Mouse (Mus musculus) MEL (cell line): ENCODE results near the gene Zfp644. TPM values are rescaled to one million over a fixed set of nuclear protein-coding genes. Genes with fewer than 3 reads are reported as not detected.
A peak's percentile ranks its signal among the peaks of the same experiment; 100 is the strongest.

ENCODE experiments used
- DNase-seq: peaks from one replicate; pipeline ENCODE4 v3.0.0; 2011; ENCODE audit warnings: low read depth, low spot score
- H3K27ac ChIP-seq: 2 replicates; pipeline ENCODE4 v1.5.1; 2012; ENCODE audit warnings: low read depth, mild to moderate bottlenecking, control low read depth, low read length, moderate library complexity; ENCODE audit not compliant: control insufficient read depth
- H3K27me3 ChIP-seq, 2 experiments: fragments of 150-350 bp in 1 of 2; sonication (generic) in 1 of 2; 2 replicates each; pipeline ENCODE4 v1.6.1; 2012; ENCODE audit warnings: low read length in 2 of 2, mild to moderate bottlenecking in 2 of 2, improper control_type of control experiment in 1 of 2, moderate library complexity in 1 of 2; ENCODE audit not compliant: insufficient read depth in 2 of 2, control insufficient read depth in 1 of 2
- H3K36me3 ChIP-seq, 2 experiments: 2 replicates each; pipeline ENCODE4 v1.6.1; 2012 to 2014; ENCODE audit warnings: low read length in 2 of 2, improper control_type of control experiment in 1 of 2, inconsistent platforms in 1 of 2, mild to moderate bottlenecking in 1 of 2; ENCODE audit not compliant: insufficient read depth in 2 of 2, control insufficient read depth in 1 of 2
- H3K4me1 ChIP-seq, 2 experiments: fragments of 150-350 bp in 1 of 2; sonication (generic) in 1 of 2; 2 replicates each; pipeline ENCODE4 v1.6.1; 2012; ENCODE audit warnings: low read length in 2 of 2, improper control_type of control experiment in 1 of 2, mild to moderate bottlenecking in 1 of 2; ENCODE audit not compliant: insufficient read depth in 2 of 2, control insufficient read depth in 1 of 2
- H3K4me3 ChIP-seq, 2 experiments: fragments of 150-350 bp in 1 of 2; sonication (generic) in 1 of 2; 2 replicates each; pipeline ENCODE4 v1.5.1; 2012; ENCODE audit warnings: low read depth in 2 of 2, low read length in 2 of 2, mild to moderate bottlenecking in 2 of 2, moderate library complexity in 2 of 2, control low read depth in 1 of 2, improper control_type of control experiment in 1 of 2; ENCODE audit not compliant: control insufficient read depth in 1 of 2, insufficient read depth in 1 of 2
- H3K79me2 ChIP-seq: 2 replicates; pipeline ENCODE4 v1.6.1; 2012; ENCODE audit warnings: mild to moderate bottlenecking, low read length, moderate library complexity; ENCODE audit not compliant: control insufficient read depth, poor library complexity, insufficient read depth
- H3K9ac ChIP-seq: 2 replicates; pipeline ENCODE4 v1.6.1; 2012; ENCODE audit warnings: low read depth, mild to moderate bottlenecking, control low read depth, low read length, moderate library complexity; ENCODE audit not compliant: control insufficient read depth, poor library complexity, severe bottlenecking
- H3K9me3 ChIP-seq: fragments of 150-350 bp; sonication (generic); replicated peaks from 2 replicates; pipeline ENCODE4 v1.6.1; 2012; ENCODE audit warnings: mild to moderate bottlenecking, low read length, improper control_type of control experiment, moderate library complexity; ENCODE audit not compliant: insufficient read depth
- CHD1 ChIP-seq: IDR thresholded peaks from 2 replicates; pipeline ENCODE4 v1.6.1; 2012; ENCODE audit warnings: low read depth, mild to moderate bottlenecking, inconsistent platforms, low read length, improper control_type of control experiment
- CHD2 ChIP-seq: IDR thresholded peaks from 2 replicates; pipeline ENCODE4 v1.6.1; 2011; ENCODE audit warnings: low read length, improper control_type of control experiment
- CTCF ChIP-seq, 3 experiments: IDR thresholded peaks in 2 of 3; conservative IDR thresholded peaks in 1 of 3; 2 replicates each; pipeline ENCODE4 v1.5.1; 2011 to 2012; ENCODE audit warnings: low read length in 3 of 3, low read depth in 2 of 3, mild to moderate bottlenecking in 2 of 3, improper control_type of control experiment in 1 of 3, inconsistent platforms in 1 of 3, mixed read lengths in 1 of 3, moderate library complexity in 1 of 3; ENCODE audit not compliant: control insufficient read depth in 1 of 3, insufficient read depth in 1 of 3, poor library complexity in 1 of 3, severe bottlenecking in 1 of 3
- E2F4 ChIP-seq: IDR thresholded peaks from 2 replicates; pipeline ENCODE4 v1.6.1; 2011; ENCODE audit warnings: low read depth, low read length, improper control_type of control experiment, borderline replicate concordance
- ELF1 ChIP-seq: IDR thresholded peaks from 2 replicates; pipeline ENCODE4 v1.6.1; 2014; ENCODE audit warnings: low read depth, mild to moderate bottlenecking, inconsistent platforms, low read length, improper control_type of control experiment, moderate library complexity
- EP300 ChIP-seq, 2 experiments: IDR thresholded peaks; 2 replicates each; pipeline ENCODE4 v1.6.1; 2011; ENCODE audit warnings: improper control_type of control experiment in 2 of 2, low read length in 2 of 2, low read depth in 1 of 2, mild to moderate bottlenecking in 1 of 2
- ETS1 ChIP-seq: IDR thresholded peaks from 2 replicates; pipeline ENCODE4 v1.6.1; 2012; ENCODE audit warnings: low read depth, mild to moderate bottlenecking, inconsistent platforms, low read length, improper control_type of control experiment, moderate library complexity
- GATA1 ChIP-seq: IDR thresholded peaks from 2 replicates; pipeline ENCODE4 v1.6.1; 2011; ENCODE audit warnings: low read depth, low read length, improper control_type of control experiment
- HCFC1 ChIP-seq: IDR thresholded peaks from 2 replicates; pipeline ENCODE4 v1.6.1; 2012; ENCODE audit warnings: low read depth, mild to moderate bottlenecking, inconsistent platforms, low read length, improper control_type of control experiment, moderate library complexity
- MAFK ChIP-seq: IDR thresholded peaks from 2 replicates; pipeline ENCODE4 v1.6.1; 2011; ENCODE audit warnings: low read depth, mild to moderate bottlenecking, low read length, improper control_type of control experiment, borderline replicate concordance
- MAX ChIP-seq: IDR thresholded peaks from 2 replicates; pipeline ENCODE4 v1.6.1; 2011; ENCODE audit warnings: low read length, improper control_type of control experiment
- MAZ ChIP-seq: IDR thresholded peaks from 2 replicates; pipeline ENCODE4 v1.6.1; 2012; ENCODE audit warnings: low read depth, mild to moderate bottlenecking, inconsistent platforms, low read length, improper control_type of control experiment
- MEF2A ChIP-seq: IDR thresholded peaks from 2 replicates; pipeline ENCODE4 v1.6.1; 2014; ENCODE audit warnings: low read depth, mild to moderate bottlenecking, inconsistent platforms, low read length, improper control_type of control experiment; ENCODE audit not compliant: poor library complexity, insufficient replicate concordance, severe bottlenecking; ENCODE audit errors: extremely low read depth
- MXI1 ChIP-seq: IDR thresholded peaks from 2 replicates; pipeline ENCODE4 v1.6.1; 2011; ENCODE audit warnings: mild to moderate bottlenecking, low read depth, low read length, improper control_type of control experiment
- MYB ChIP-seq: IDR thresholded peaks from 2 replicates; pipeline ENCODE4 v1.6.1; 2011; ENCODE audit warnings: mild to moderate bottlenecking, low read depth, low read length, improper control_type of control experiment
- MYC ChIP-seq: IDR thresholded peaks from 2 replicates; pipeline ENCODE4 v1.6.1; 2011; ENCODE audit warnings: low read depth, mild to moderate bottlenecking, low read length, improper control_type of control experiment, moderate library complexity
- NELFE ChIP-seq: IDR thresholded peaks from 2 replicates; pipeline ENCODE4 v1.6.1; 2011; ENCODE audit warnings: low read depth, low read length, improper control_type of control experiment
- NRF1 ChIP-seq: IDR thresholded peaks from 2 replicates; pipeline ENCODE4 v1.6.1; 2014; ENCODE audit warnings: low read depth, mild to moderate bottlenecking, inconsistent platforms, low read length, improper control_type of control experiment, moderate library complexity; ENCODE audit not compliant: poor library complexity, insufficient read depth, severe bottlenecking
- POLR2A ChIP-seq, 2 experiments: IDR thresholded peaks; 2 replicates each; pipeline ENCODE4 v1.6.1; 2011 to 2012; ENCODE audit warnings: low read length in 2 of 2, mild to moderate bottlenecking in 2 of 2, control low read depth in 1 of 2, improper control_type of control experiment in 1 of 2, low read depth in 1 of 2, moderate library complexity in 1 of 2; ENCODE audit not compliant: control insufficient read depth in 1 of 2, insufficient read depth in 1 of 2, poor library complexity in 1 of 2
- POLR2AphosphoS2 ChIP-seq: IDR thresholded peaks from 2 replicates; pipeline ENCODE4 v1.6.1; 2011; ENCODE audit warnings: low read length, improper control_type of control experiment
- POLR2AphosphoS5 ChIP-seq: IDR thresholded peaks from 2 replicates; pipeline ENCODE4 v1.6.1; 2012; ENCODE audit warnings: low read depth, borderline replicate concordance, mild to moderate bottlenecking, inconsistent platforms, low read length, moderate library complexity, mixed read lengths
- RAD21 ChIP-seq: IDR thresholded peaks from 2 replicates; pipeline ENCODE4 v1.6.1; 2011; ENCODE audit warnings: mild to moderate bottlenecking, low read depth, low read length, improper control_type of control experiment
- RCOR1 ChIP-seq: IDR thresholded peaks from 2 replicates; pipeline ENCODE4 v1.6.1; 2012; ENCODE audit warnings: low read depth, mild to moderate bottlenecking, inconsistent platforms, low read length, improper control_type of control experiment
- SIN3A ChIP-seq: IDR thresholded peaks from 2 replicates; pipeline ENCODE4 v1.6.1; 2012; ENCODE audit warnings: low read length, improper control_type of control experiment, inconsistent platforms
- SMC3 ChIP-seq: IDR thresholded peaks from 2 replicates; pipeline ENCODE4 v1.6.1; 2011; ENCODE audit warnings: low read depth, low read length, improper control_type of control experiment
- TAL1 ChIP-seq: IDR thresholded peaks from 2 replicates; pipeline ENCODE4 v1.6.1; 2012; ENCODE audit warnings: mild to moderate bottlenecking, inconsistent platforms, low read length, moderate library complexity, mixed read lengths
- TBP ChIP-seq: IDR thresholded peaks from 2 replicates; pipeline ENCODE4 v1.8.0; 2011; ENCODE audit warnings: low read depth, low read length, improper control_type of control experiment
- TCF12 ChIP-seq: IDR thresholded peaks from 2 replicates; pipeline ENCODE4 v1.6.1; 2014; ENCODE audit warnings: low read depth, mild to moderate bottlenecking, inconsistent platforms, low read length, improper control_type of control experiment, moderate library complexity
- UBTF ChIP-seq: IDR thresholded peaks from 2 replicates; pipeline ENCODE4 v1.6.1; 2012; ENCODE audit warnings: low read depth, mild to moderate bottlenecking, inconsistent platforms, low read length, improper control_type of control experiment, moderate library complexity, borderline replicate concordance; ENCODE audit not compliant: insufficient read depth
- USF1 ChIP-seq: IDR thresholded peaks from 2 replicates; pipeline ENCODE4 v1.6.1; 2014; ENCODE audit warnings: low read depth, mild to moderate bottlenecking, inconsistent platforms, low read length, improper control_type of control experiment, moderate library complexity
- USF2 ChIP-seq, 2 experiments: IDR thresholded peaks; 2 replicates each; pipeline ENCODE4 v1.6.1; 2011 to 2012; ENCODE audit warnings: improper control_type of control experiment in 2 of 2, low read length in 2 of 2, borderline replicate concordance in 1 of 2, inconsistent platforms in 1 of 2, low read depth in 1 of 2, mild to moderate bottlenecking in 1 of 2; ENCODE audit not compliant: insufficient read depth in 1 of 2
- ZC3H11A ChIP-seq: IDR thresholded peaks from 2 replicates; pipeline ENCODE4 v1.6.1; 2012; ENCODE audit warnings: low read depth, mild to moderate bottlenecking, inconsistent platforms, low read length, improper control_type of control experiment
- ZKSCAN1 ChIP-seq: IDR thresholded peaks from 2 replicates; pipeline ENCODE4 v1.6.1; 2012; ENCODE audit warnings: low read depth, mild to moderate bottlenecking, inconsistent platforms, low read length, improper control_type of control experiment, moderate library complexity
- ZMIZ1 ChIP-seq: IDR thresholded peaks from 2 replicates; pipeline ENCODE4 v1.6.1; 2012; ENCODE audit warnings: low read depth, mild to moderate bottlenecking, inconsistent platforms, low read length, improper control_type of control experiment, moderate library complexity
- polyA plus RNA-seq, 2 experiments: library from polyadenylated mRNA; stranded (reverse) in 1 of 2; unstranded in 1 of 2; fragments of >175 nt in 1 of 2; fragments of >200 nt in 1 of 2; gene quantifications; 2 replicates each; pipeline versions ENCODE4 v1.2.1 to v1.2.4; 2012; ENCODE audit warnings: low replicate concordance in 2 of 2, low read depth in 1 of 2; ENCODE audit not compliant: insufficient read length in 2 of 2, insufficient read depth in 1 of 2, missing spikeins in 1 of 2
- total RNA-seq: library from RNA; depleted of rRNA; stranded (reverse); fragments of 300-350 nt; gene quantifications from 2 replicates; pipeline ENCODE4 v1.2.3, GENCODE M21; 2012

Zfp644 gene
- total and polyA plus RNA-seq, 3 experiments: 23.4 to 72.3 (median 34.4) TPM

DNA sequence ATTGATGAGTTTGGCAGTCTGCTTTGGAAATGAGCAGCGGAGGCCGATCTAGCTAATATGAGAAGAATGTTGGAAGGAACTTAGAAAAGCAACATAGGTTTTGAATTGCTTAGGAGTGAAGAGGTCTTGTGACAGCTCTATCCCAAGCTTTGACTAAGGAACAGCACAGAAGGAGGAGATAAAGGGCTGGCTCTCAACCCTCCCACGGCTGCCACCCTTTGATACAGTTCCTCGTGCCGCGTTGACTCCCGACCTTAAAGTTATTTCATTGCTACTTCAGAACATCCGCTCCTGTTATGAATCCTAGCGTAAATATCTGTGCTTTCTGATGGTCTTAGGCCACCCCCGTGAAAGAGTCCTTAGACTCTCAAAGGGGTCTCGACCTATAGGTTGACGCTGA, 13.5 kb upstream of the Zfp644 start:
- H3K27me3 ChIP-seq: no peaks in the 10 kb centered on the region
- peak overlapping the region; percentile 92 for H3K27ac ChIP-seq
- peak; percentile 68 for DNase-seq
- peak overlapping the region; percentile 68 for H3K9ac ChIP-seq
- no peaks in the 10 kb centered on the region for H3K9me3 ChIP-seq
- H3K4me1 ChIP-seq: peaks cover 32 to 37% of the 10 kb centered on the region in 2 experiments
- TF ChIP-seq TAL1 (peak; percentile 52), MYB (no peak), UBTF (no peak), EP300 (IDR thresholded peaks at IDR 0.05; ENCODE audit: low read depth in 1 of 2, low read length in 2 of 2) (peak; percentile 48 to 63; a peak in 3 of 4 replicates), MXI1 (peak; percentile 24; the same call in 1 of the 2 replicates), ELF1 (no peak), POLR2A (IDR thresholded peaks at IDR 0.05; ENCODE audit: control insufficient read depth in 1 of 2, insufficient read depth in 1 of 2, low read depth in 1 of 2, low read length in 2 of 2, poor library complexity in 1 of 2) (no peak), USF1 (no peak), ZMIZ1 (no peak), E2F4 (no peak), GATA1 (peak; percentile 25; the same call in 1 of the 2 replicates), HCFC1 (no peak), MAZ (peak; percentile 30; the same call in 1 of the 2 replicates), SIN3A (peak; percentile 19), TBP (0 out of 2 replicates have a peak, but pooled peaks have one; percentile 21), NRF1 (0 out of 2 replicates have a peak, but pooled peaks have one; percentile 5), ETS1 (peak; percentile 23; the same call in 1 of the 2 replicates), CHD2 (no peak), SMC3 (no peak), POLR2AphosphoS5 (no peak), USF2 (IDR thresholded peaks at IDR 0.05; ENCODE audit: borderline replicate concordance in 1 of 2, insufficient read depth in 1 of 2, low read depth in 1 of 2, low read length in 2 of 2) (no peak), CTCF (IDR thresholded peaks at IDR 0.05 in 2 of 3, conservative IDR thresholded peaks at IDR 0.05 in 1 of 3; ENCODE audit: control insufficient read depth in 1 of 3, insufficient read depth in 1 of 3, low read depth in 2 of 3, low read length in 3 of 3, poor library complexity in 1 of 3, severe bottlenecking in 1 of 3) (no peak), ZC3H11A (no peak), MAFK (no peak), POLR2AphosphoS2 (no peak), TCF12 (peak; percentile 49; the same call in 1 of the 2 replicates), CHD1 (no peak), RCOR1 (peak; percentile 36; the same call in 1 of the 2 replicates), ZKSCAN1 (no peak), NELFE (no peak), MYC (0 out of 2 replicates have a peak, but pooled peaks have one; percentile 40), MEF2A (no peak), MAX (peak; percentile 52; the same call in 1 of the 2 replicates), RAD21 (no peak)
- no peaks in the 10 kb centered on the region for H3K79me2 ChIP-seq
- peaks cover 0 to 36% of the 10 kb centered on the region in 2 experiments; a peak in 2 of 4 replicates for H3K36me3 ChIP-seq
- peak overlapping the region; percentile 45 to 52 for H3K4me3 ChIP-seq
